Mouse (Mus musculus) liver, embryonic 14.5 days (tissue): ENCODE measurements at regions not wholly inside any gene's neighbourhood (a gene's known extent, or its start where the extent isn't known, plus 50 kb on each side); places are given as distances from the start of the nearest gene placed in this dataset.

ENCODE experiments used
- CTCF ChIP-seq: IDR thresholded peaks from 2 replicates; pipeline ENCODE4 v1.5.1; 2016; ENCODE audit warnings: antibody characterized with exemption, low read depth, control low read depth
- EP300 ChIP-seq: IDR thresholded peaks from 2 replicates; pipeline ENCODE4 v1.6.1; 2016; ENCODE audit warnings: antibody characterized with exemption, low read depth

- TF ChIP-seq CTCF (no peak), EP300 (no peak)
Measured at GRCm38 (mm10) chr7:136074043-136074442, 357.9 kb upstream of the Mki67 start.
